Mouse (Mus musculus) midbrain, postnatal 0 days (tissue): ENCODE measurements around the gene Ccser1. TPM values are rescaled to one million over a fixed set of nuclear protein-coding genes. Genes with fewer than 3 reads are reported as not detected.

Source experiments
- ATAC-seq: fragments of 200-750 bp; cut with Nextera tagmentation; 2 replicates; pipeline ENCODE4 v1.8.0; 2017; ENCODE audit warnings: moderate number of reproducible peaks, mild to moderate bottlenecking, moderate TSS enrichment, moderate library complexity; ENCODE audit not compliant: low FRiP score
- DNase-seq: peaks from one replicate; pipeline ENCODE4 v3.0.0-alpha.2; 2015; ENCODE audit warnings: low spot score
- H3K27ac ChIP-seq: fragments of 300-500 bp; sonication (generic); 2 replicates; pipeline ENCODE4 v1.5.1; 2014; ENCODE audit warnings: low read depth, mild to moderate bottlenecking, low read length, mixed read lengths
- H3K27me3 ChIP-seq: fragments of 300-500 bp; sonication (generic); 2 replicates; pipeline ENCODE4 v1.6.1; 2014; ENCODE audit warnings: low read length, control low read depth, mixed read lengths; ENCODE audit not compliant: insufficient read depth
- H3K36me3 ChIP-seq: fragments of 300-500 bp; sonication (generic); 2 replicates; pipeline ENCODE4 v1.6.1; 2014; ENCODE audit warnings: low read length, control low read depth, mixed read lengths; ENCODE audit not compliant: insufficient read depth
- H3K4me1 ChIP-seq: fragments of 300-500 bp; sonication (generic); 2 replicates; pipeline ENCODE4 v1.6.1; 2014; ENCODE audit warnings: mild to moderate bottlenecking, control low read depth, antibody characterized with exemption, low read length, mixed read lengths; ENCODE audit not compliant: insufficient read depth
- H3K4me2 ChIP-seq: fragments of 300-500 bp; sonication (generic); 2 replicates; pipeline ENCODE4 v1.6.1; 2014; ENCODE audit warnings: low read depth, mild to moderate bottlenecking, low read length, mixed read lengths; ENCODE audit not compliant: poor library complexity, severe bottlenecking
- H3K4me3 ChIP-seq: fragments of 300-500 bp; sonication (generic); 2 replicates; pipeline ENCODE4 v1.5.1; 2014; ENCODE audit warnings: low read depth, mild to moderate bottlenecking, low read length, moderate library complexity
- H3K9ac ChIP-seq: fragments of 300-500 bp; sonication (generic); replicated peaks from 2 replicates; pipeline ENCODE4 v1.6.1; 2014; ENCODE audit warnings: mild to moderate bottlenecking, low read length, moderate library complexity, mixed read lengths; ENCODE audit not compliant: poor library complexity, severe bottlenecking
- H3K9me3 ChIP-seq: fragments of 300-500 bp; sonication (generic); 2 replicates; pipeline ENCODE4 v1.6.1; 2016; ENCODE audit warnings: low read length, control low read depth
- CTCF ChIP-seq: IDR thresholded peaks from 2 replicates; pipeline ENCODE4 v1.5.1; 2016; ENCODE audit warnings: antibody characterized with exemption, mild to moderate bottlenecking
- WGBS: fragments of 180-500 bp; shearing (Covaris S2); extraction: QIAGEN DNeasy Blood & Tissue Kit; methylation state at CpG from one replicate; pipeline ENCODE4 v1.1.7; 2014; 5-methylcytosine and 5-hydroxymethylcytosine counted together
- polyA plus RNA-seq: library from polyadenylated mRNA; unstranded; fragments of >200 nt; fragmentation: Nextera tagmentation; extraction: Ambion mirVana; gene quantifications from 2 replicates; pipeline ENCODE4 v1.2.1, GENCODE M21; 2015
- total RNA-seq: library from RNA; depleted of rRNA; stranded (reverse); fragments of >200 nt; gene quantifications from 2 replicates; pipeline ENCODE4 v1.2.3, GENCODE M21; 2014

Gene Ccser1
- total and polyA plus RNA-seq, 2 experiments from 2014 or later, result 13.9 to 51.4 TPM

GRCm38 (mm10) chr6:61521587-61521986 is 341.5 kb downstream of the Ccser1 start:
- no peak for ATAC-seq
- no peaks in the 10 kb centered on the region for H3K4me1 ChIP-seq
- H3K9ac ChIP-seq, result no peak overlapping the region
- no peak for DNase-seq
- no peak for TF ChIP-seq CTCF
- H3K27me3 ChIP-seq, result no peaks in the 10 kb centered on the region
- H3K27ac ChIP-seq, result no peak overlapping the region
- no peak overlapping the region for H3K4me3 ChIP-seq
- WGBS, result 74% methylated on average over 2 of the region's 2 CpGs
- H3K4me2 ChIP-seq, result no peak overlapping the region
- no peaks in the 10 kb centered on the region for H3K36me3 ChIP-seq
- no peaks in the 10 kb centered on the region for H3K9me3 ChIP-seq

DNA sequence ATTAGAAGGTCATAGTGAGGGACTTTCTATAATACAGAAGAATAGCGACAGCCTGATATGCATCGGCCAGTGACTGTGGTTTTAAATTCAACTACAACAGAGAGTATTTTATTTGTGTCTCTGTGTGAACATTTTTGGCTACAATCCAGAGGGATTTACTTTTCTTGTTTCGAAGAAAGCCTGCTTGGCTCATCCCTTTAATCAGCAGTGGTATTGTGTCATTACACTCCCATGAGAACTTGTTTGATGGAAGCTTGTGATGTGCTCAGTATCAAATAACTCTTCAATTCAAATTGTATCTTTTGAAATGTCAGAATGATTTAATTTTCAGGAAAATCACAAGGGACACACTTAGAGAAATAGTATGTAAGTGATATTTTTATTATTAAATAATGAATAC is 342.0 kb downstream of the Ccser1 start:
- no peaks in the 10 kb centered on the region for H3K9me3 ChIP-seq
- no peaks in the 10 kb centered on the region for H3K27me3 ChIP-seq
- no peak overlapping the region for H3K4me2 ChIP-seq
- DNase-seq (peak; percentile 49), ATAC-seq (no peak)
- no peak overlapping the region for H3K9ac ChIP-seq
- 22% methylated on average over 3 of the region's 3 CpGs for WGBS
- no peak overlapping the region for H3K27ac ChIP-seq
- no peak for TF ChIP-seq CTCF
- H3K4me1 ChIP-seq, result no peaks in the 10 kb centered on the region
- H3K36me3 ChIP-seq, result no peaks in the 10 kb centered on the region
- H3K4me3 ChIP-seq, result no peak overlapping the region

DNA sequence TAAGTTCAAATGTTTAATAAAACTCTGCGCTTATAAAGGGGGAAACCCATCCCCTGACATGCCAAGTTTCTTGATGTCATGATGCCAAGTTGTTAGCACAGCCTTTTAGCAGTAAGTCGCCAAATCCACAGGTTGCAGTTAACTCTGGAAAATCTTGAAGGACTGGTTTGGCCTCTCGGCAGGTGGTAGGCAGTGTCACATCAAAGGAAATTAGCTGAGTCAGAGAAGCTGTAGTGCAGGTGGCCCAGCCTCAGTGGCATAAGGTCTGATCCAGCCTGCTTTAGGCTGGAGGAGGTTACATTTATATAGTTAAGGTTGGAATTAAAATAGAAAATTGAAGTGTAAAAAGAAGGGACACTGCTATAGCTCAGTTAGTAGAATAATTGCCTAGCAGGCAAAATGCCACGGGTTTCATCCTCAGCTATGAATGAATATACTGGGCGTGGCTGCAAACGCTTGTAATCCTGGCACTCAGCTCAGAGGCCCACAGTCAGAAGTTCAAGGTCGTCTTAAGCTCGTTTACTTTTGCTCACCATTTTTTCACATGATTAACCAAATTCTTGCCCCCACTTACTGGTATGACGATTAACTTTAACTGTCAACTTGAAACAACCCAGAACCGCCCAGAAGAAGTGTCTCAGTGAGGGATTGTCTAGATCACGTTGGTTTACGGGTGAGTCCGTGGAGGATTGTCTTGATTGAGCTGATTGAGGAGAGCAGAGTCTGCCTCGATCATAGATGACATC is 343.8 kb downstream of the Ccser1 start:
- TF ChIP-seq CTCF, result no peak
- Histone ChIP-seq H3K4me3 (no peak overlapping the region), H3K4me1 (no peaks in the 10 kb centered on the region), H3K9ac (no peak overlapping the region), H3K4me2 (no peak overlapping the region), H3K36me3 (no peaks in the 10 kb centered on the region), H3K27ac (no peak overlapping the region), H3K27me3 (no peaks in the 10 kb centered on the region), H3K9me3 (no peaks in the 10 kb centered on the region)
- WGBS, result 57% methylated on average over 14 of the region's 14 CpGs
- ATAC-seq, result no peak
- DNase-seq, result no peak

DNA sequence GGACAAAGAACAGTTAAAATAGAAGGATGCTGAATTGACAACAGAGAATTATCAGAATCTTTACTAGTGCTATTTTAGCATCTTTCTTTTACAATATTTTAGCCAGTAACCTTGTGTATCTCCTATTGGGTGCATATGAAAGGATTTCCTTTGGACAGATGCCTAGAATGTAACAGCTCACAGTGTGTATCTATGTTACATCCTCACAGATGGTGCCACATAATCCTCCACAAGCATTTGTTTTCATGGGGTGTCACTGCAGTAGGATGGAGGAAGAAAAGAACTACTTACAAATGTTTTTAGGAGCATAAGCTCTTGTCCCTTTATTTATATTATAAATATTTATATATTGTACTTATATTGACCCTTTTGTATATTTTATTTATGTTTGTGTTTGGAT is 360.6 kb downstream of the Ccser1 start:
- no peak overlapping the region for H3K27ac ChIP-seq
- DNase-seq, result peak; percentile 76

GRCm38 (mm10) chr6:61543459-61544044 is 363.4 kb downstream of the Ccser1 start:
- no peak overlapping the region for H3K9ac ChIP-seq
- H3K4me2 ChIP-seq, result peak overlapping the region; percentile 26; the same call in 1 of the 2 replicates
- peak overlapping the region; percentile 11; the same call in 1 of the 2 replicates for H3K4me3 ChIP-seq
- ATAC-seq (no peak), DNase-seq (peak; percentile 44)
- 0 out of 2 replicates have a peak overlapping the region, but pooled peaks have one; percentile 32 for H3K27ac ChIP-seq
- TF ChIP-seq CTCF, result no peak
- no peaks in the 10 kb centered on the region for H3K36me3 ChIP-seq
- WGBS, result 19% methylated on average over 7 of the region's 7 CpGs
- no peaks in the 10 kb centered on the region for H3K27me3 ChIP-seq
- no peaks in the 10 kb centered on the region for H3K9me3 ChIP-seq
- no peaks in the 10 kb centered on the region for H3K4me1 ChIP-seq

More for the DNA sequence above, 360.6 kb downstream of the Ccser1 start:
- no peak overlapping the region for H3K4me2 ChIP-seq
- no peaks in the 10 kb centered on the region for H3K9me3 ChIP-seq
- no peak overlapping the region for H3K4me3 ChIP-seq
- H3K27me3 ChIP-seq, result no peaks in the 10 kb centered on the region
- H3K9ac ChIP-seq, result no peak overlapping the region
- no peaks in the 10 kb centered on the region for H3K36me3 ChIP-seq
- no peak for TF ChIP-seq CTCF
- H3K4me1 ChIP-seq, result no peaks in the 10 kb centered on the region
- no peak for ATAC-seq

GRCm38 (mm10) chr6:61567551-61567950 is 387.4 kb downstream of the Ccser1 start:
- WGBS, result 72% methylated on average over 2 of the region's 2 CpGs

More at GRCm38 (mm10) chr6:61567551-61567950, 387.4 kb downstream of the Ccser1 start:
- Histone ChIP-seq H3K27ac (no peak overlapping the region), H3K4me1 (no peaks in the 10 kb centered on the region), H3K27me3 (no peaks in the 10 kb centered on the region), H3K4me2 (no peak overlapping the region), H3K9me3 (no peaks in the 10 kb centered on the region), H3K36me3 (no peaks in the 10 kb centered on the region), H3K4me3 (no peak overlapping the region), H3K9ac (no peak overlapping the region)
- DNase-seq (no peak), ATAC-seq (no peak)
- TF ChIP-seq CTCF, result no peak
